Mouse (Mus musculus) G1E (cell line): ENCODE results near the gene Spns2. TPM values are rescaled to one million over a fixed set of nuclear protein-coding genes. Genes with fewer than 3 reads are reported as not detected.

Source experiments
- ATAC-seq: 2 replicates; pipeline ENCODE4 v1.8.0; 2016; ENCODE audit warnings: mild to moderate bottlenecking; ENCODE audit not compliant: insufficient number of reproducible peaks, poor library complexity, low FRiP score, severe bottlenecking; ENCODE audit errors: extremely low read depth
- DNase-seq: peaks from one replicate; pipeline ENCODE4 v3.0.0; 2012; ENCODE audit warnings: low spot score
- H3K27me3 ChIP-seq: 2 replicates; pipeline ENCODE4 v1.6.1; 2012; ENCODE audit warnings: mild to moderate bottlenecking, low read length, inconsistent platforms; ENCODE audit not compliant: insufficient read depth
- H3K36me3 ChIP-seq: replicated peaks from 2 replicates; pipeline ENCODE3; 2012; ENCODE audit warnings: mild to moderate bottlenecking, inconsistent platforms
- H3K4me1 ChIP-seq: 2 replicates; pipeline ENCODE4 v1.6.1; 2012; ENCODE audit warnings: low read depth, low read length, inconsistent platforms, mixed read lengths; ENCODE audit not compliant: insufficient read depth
- H3K4me3 ChIP-seq: 2 replicates; pipeline ENCODE4 v1.5.1; 2012; ENCODE audit warnings: low read depth, mild to moderate bottlenecking, inconsistent platforms, low read length, moderate library complexity, mixed read lengths
- H3K9me3 ChIP-seq: replicated peaks from 2 replicates; pipeline ENCODE4 v1.6.1; 2012; ENCODE audit warnings: inconsistent platforms
- CTCF ChIP-seq: IDR thresholded peaks from 2 replicates; pipeline ENCODE4 v1.5.1; 2012; ENCODE audit warnings: low read depth, low read length, inconsistent platforms, mixed read lengths
- GATA1 ChIP-seq: IDR thresholded peaks from 2 replicates; pipeline ENCODE4 v1.6.1; 2012; ENCODE audit warnings: borderline replicate concordance, low read length, inconsistent platforms, mixed read lengths
- GATA2 ChIP-seq: IDR thresholded peaks from 2 replicates; pipeline ENCODE4 v1.6.1; 2012; ENCODE audit warnings: low read depth, low read length, inconsistent platforms, borderline replicate concordance
- POLR2AphosphoS5 ChIP-seq: IDR thresholded peaks from 2 replicates; pipeline ENCODE4 v1.6.1; 2012; ENCODE audit warnings: low read depth, low read length, inconsistent platforms; ENCODE audit not compliant: insufficient replicate concordance
- TAL1 ChIP-seq: conservative IDR thresholded peaks from 2 replicates; pipeline ENCODE4 v1.6.1; 2012; ENCODE audit warnings: low read depth, low read length, inconsistent platforms, mixed read lengths
- polyA plus RNA-seq: library from polyadenylated mRNA; stranded (reverse); fragments of >175 nt; gene quantifications from 2 replicates; pipeline ENCODE4 v1.2.3, GENCODE M21; 2012
- total RNA-seq, 2 experiments: library from RNA; stranded (forward) in 1 of 2; stranded (reverse) in 1 of 2; fragments of 200-1000 nt in 1 of 2; fragments of >200 nt in 1 of 2; fragmentation: Nextera tagmentation in 1 of 2; gene quantifications; 2 replicates each; pipeline ENCODE4 v1.2.3; 2014 to 2017

Spns2 gene
- total and polyA plus RNA-seq, 3 experiments: 29.3 to 129 (median 113) TPM

DNA sequence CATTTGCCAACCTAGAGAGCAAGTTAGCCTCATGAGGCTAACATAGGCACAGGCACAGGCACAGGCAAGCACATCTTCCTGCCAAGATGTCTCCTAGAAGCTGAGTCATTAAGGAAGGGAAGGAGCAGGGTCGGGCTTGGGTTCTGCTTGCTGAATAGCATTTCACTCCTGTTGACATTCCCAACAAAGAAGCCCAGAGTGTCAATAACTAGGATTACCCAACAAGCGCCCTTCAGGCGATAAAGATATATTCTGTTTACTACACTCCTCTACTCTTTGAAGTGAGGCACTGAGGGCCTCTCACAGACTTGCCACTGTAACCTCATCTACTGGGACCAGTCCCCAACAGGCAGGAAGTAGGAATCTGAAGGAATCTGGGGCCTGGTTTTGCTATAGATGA, 6.4 kb upstream of the Spns2 start:
- Histone ChIP-seq H3K36me3 (no peaks in the 10 kb centered on the region), H3K9me3 (no peaks in the 10 kb centered on the region), H3K4me3 (no peak overlapping the region), H3K4me1 (peaks cover 11% of the 10 kb centered on the region), H3K27me3 (peaks cover 54% of the 10 kb centered on the region)
- TF ChIP-seq GATA1: no peak
- no peak for TF ChIP-seq CTCF
- TF ChIP-seq POLR2AphosphoS5: no peak
- no peak for TF ChIP-seq TAL1
- no peak for TF ChIP-seq GATA2
- ATAC-seq: no peak
- no peak for DNase-seq

DNA sequence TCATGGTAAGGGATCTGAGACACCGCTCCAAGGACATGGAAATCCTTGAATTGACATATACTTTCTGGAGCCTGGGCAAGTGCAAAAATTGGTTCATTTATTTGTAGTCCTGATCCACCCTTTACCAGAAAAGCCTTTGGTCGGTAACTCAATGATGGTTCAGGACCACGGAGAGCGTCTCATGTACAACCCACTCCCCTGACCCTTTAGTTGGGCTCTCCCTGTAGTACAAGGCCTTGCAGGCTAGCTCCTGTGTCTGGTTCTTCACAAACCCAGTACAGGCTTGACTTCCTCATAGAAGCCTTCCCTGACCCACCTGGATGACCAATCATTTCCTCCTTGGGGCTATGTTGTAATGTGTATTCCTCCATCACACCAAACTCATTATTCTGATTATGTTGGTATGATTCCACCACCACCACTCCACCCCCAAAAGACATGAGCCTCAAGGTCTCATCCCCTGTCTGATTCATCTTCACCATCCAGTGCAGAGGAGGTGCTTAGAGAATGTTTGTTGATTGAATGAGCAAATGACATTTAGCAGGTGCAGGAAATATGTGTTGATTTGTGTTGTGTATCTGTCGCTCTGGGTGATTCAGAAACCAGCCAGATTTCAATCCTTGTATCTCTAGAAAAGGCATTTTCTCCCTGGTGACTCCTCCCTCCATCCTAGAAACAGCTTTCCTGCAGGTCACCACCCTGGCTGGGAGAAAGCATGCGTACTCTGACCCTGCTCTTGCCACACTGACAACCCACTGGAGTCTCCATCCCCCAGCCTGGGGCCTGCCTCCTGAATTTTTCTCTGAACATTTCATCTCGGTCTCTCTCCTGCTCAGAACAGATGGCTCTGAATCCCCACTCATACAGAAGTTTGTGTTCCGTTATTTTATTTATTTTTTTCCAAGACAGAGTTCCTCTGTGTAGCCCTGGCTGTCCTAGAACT, 4.6 kb upstream of the Spns2 start:
- DNase-seq (no peak), ATAC-seq (no peak)
- H3K36me3 ChIP-seq: no peaks in the 10 kb centered on the region
- peaks cover 23% of the 10 kb centered on the region for H3K4me1 ChIP-seq
- no peaks in the 10 kb centered on the region for H3K9me3 ChIP-seq
- TF ChIP-seq GATA1 (no peak), CTCF (no peak), TAL1 (no peak), POLR2AphosphoS5 (no peak), GATA2 (no peak)
- H3K27me3 ChIP-seq: peaks cover 41% of the 10 kb centered on the region
- no peak overlapping the region for H3K4me3 ChIP-seq

DNA sequence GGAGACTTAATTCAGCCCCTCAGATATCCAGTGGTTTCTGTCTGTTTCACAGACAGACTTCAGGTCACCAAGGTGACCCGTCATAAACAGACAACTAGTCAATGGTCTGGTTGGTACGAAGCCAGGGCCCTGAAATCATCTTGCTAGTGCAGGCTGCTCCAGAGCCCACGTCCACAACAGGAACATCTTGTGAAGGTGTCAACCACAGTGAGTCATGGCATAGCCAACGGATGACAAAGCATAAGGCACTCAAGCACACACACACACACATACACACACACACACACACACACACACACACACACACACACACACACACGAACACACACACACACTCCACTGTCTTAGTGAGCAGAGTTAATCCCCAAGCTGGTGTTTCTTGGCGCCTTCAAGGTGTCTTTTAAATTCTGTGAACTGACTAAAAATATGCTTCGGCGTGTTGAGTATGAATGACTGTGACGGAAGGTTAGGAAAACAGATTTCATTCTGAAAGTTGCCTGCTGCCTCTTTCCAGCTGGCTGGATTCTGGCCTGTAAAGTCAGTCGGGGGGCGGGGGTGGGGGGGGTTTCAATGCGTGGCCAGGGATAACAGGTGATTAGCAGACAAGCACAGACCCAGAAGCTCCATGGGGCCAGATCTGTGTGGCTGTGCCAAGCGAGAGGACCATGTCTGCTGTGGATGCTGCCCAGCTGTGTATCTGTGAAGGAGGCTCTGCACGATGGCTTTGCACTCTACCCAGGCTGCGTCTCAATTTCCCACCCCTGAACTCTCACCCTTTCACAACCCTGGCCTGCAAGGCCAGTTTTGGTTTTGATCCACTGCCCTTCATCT, 1.6 kb upstream of the Spns2 start:
- Histone ChIP-seq H3K9me3 (no peaks in the 10 kb centered on the region), H3K4me1 (peaks cover 48% of the 10 kb centered on the region)
- no peak for ATAC-seq

DNA sequence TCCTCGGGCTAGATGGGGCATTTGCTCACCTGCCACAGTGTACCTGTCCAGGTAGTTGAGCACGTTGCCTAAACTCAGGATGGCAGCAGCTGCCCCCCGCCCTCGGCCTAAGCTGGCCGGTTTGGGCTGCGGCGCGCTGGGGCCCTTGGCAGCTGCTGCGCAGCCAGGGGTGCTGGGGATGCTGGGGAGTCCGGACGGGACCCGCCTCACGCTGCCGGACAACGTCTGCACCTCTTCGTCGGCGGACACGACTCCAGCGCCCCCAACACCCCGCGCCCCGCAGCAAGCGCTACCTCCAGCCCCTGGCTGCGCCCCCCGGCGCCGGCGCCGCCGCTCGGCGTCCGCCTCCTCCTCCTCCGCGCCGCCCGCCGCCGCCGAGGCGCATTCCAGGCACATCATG, 307 bp downstream of the Spns2 start:
- no peak for TF ChIP-seq POLR2AphosphoS5
- no peak for TF ChIP-seq CTCF
- no peak for TF ChIP-seq TAL1
- H3K36me3 ChIP-seq: peaks cover 30% of the 10 kb centered on the region
- DNase-seq: no peak
- no peak for ATAC-seq
- H3K4me1 ChIP-seq: peaks cover 68% of the 10 kb centered on the region
- H3K4me3 ChIP-seq: peak overlapping the region; percentile 94
- H3K9me3 ChIP-seq: no peaks in the 10 kb centered on the region
- peaks cover 2% of the 10 kb centered on the region for H3K27me3 ChIP-seq

More for the DNA sequence above, 1.6 kb upstream of the Spns2 start:
- no peak for DNase-seq
- no peak overlapping the region for H3K4me3 ChIP-seq
- TF ChIP-seq GATA2 (no peak), CTCF (no peak), TAL1 (no peak), POLR2AphosphoS5 (no peak), GATA1 (no peak)
- peaks cover 12% of the 10 kb centered on the region for H3K36me3 ChIP-seq
- peaks cover 11% of the 10 kb centered on the region for H3K27me3 ChIP-seq

DNA sequence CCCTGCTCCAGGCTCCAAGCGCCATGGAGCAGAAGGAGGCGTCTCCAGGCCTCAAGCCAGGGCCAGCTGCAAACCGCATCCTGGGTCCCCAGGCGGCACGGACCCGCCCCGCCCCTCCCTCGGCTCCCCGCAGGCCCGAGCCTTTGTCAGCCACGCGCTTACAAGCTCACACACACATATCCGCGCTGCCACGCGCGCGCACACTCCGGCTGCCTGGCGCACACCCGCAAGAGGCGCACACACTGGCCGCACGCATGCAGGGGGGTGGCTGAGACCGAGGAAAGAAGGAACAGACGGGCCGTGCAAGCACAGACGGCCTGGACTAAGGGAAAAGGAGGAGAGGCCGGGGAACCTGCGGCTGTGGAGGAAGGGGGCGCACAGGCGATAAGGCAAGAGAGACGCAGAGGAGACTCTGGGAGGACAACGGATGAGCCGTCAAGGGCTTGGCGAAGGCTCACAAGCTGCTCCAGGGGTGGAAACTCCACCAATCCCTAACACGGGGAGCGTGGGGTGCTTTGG, 892 bp downstream of the Spns2 start:
- Histone ChIP-seq H3K4me3 (peak overlapping the region; percentile 94), H3K9me3 (no peaks in the 10 kb centered on the region), H3K4me1 (peaks cover 72% of the 10 kb centered on the region), H3K27me3 (peaks cover 2% of the 10 kb centered on the region; the same call in 1 of the 2 replicates), H3K36me3 (peaks cover 33% of the 10 kb centered on the region)
- no peak for TF ChIP-seq GATA1
- TF ChIP-seq POLR2AphosphoS5: no peak
- no peak for TF ChIP-seq GATA2
- no peak for TF ChIP-seq TAL1
- no peak for TF ChIP-seq CTCF
- DNase-seq: peak; percentile 73
- ATAC-seq: 0 out of 2 replicates have a peak, but pooled peaks have one; percentile 2
